Mouse (Mus musculus): Measurements from ENCODE around the gene Mgat4a. TPM values are rescaled to one million over a fixed set of nuclear protein-coding genes. Genes with fewer than 3 reads are reported as not detected.

The Mgat4a gene
- polyA plus RNA-seq, 1 experiment: 24.9 TPM

GRCm38 (mm10) chr1:37481331-37481730 is 59.5 kb downstream of the Mgat4a start:
- Histone ChIP-seq H3K4me1 (ENCODE audit: control insufficient read depth, insufficient read depth, low read length) (peaks cover 21% of the 10 kb centered on the region), H3K4me3 (ENCODE audit: insufficient read depth, low read length) (no peak overlapping the region), H3K27ac (ENCODE audit: insufficient read depth, low read depth, low read length) (no peak overlapping the region)
- no peak for TF ChIP-seq POLR2A (IDR thresholded peaks at IDR 0.05; ENCODE audit: borderline replicate concordance, low read depth, low read length)
- TF ChIP-seq CTCF (IDR thresholded peaks at IDR 0.05; ENCODE audit: low read depth, low read length): no peak

- Histone ChIP-seq H3K4me3 (ENCODE audit: insufficient read depth, low read length) (no peak overlapping the region), H3K27ac (ENCODE audit: insufficient read depth, low read depth, low read length) (no peak overlapping the region), H3K4me1 (ENCODE audit: control insufficient read depth, insufficient read depth, low read length) (peaks cover 23% of the 10 kb centered on the region)
- TF ChIP-seq CTCF (IDR thresholded peaks at IDR 0.05; ENCODE audit: low read depth, low read length): no peak
- TF ChIP-seq POLR2A (IDR thresholded peaks at IDR 0.05; ENCODE audit: borderline replicate concordance, low read depth, low read length): no peak
Observed at GRCm38 (mm10) chr1:37480731-37481130, 60.1 kb downstream of the Mgat4a start.

GRCm38 (mm10) chr1:37479759-37480158 is 61.1 kb downstream of the Mgat4a start:
- no peak overlapping the region for H3K4me3 ChIP-seq (ENCODE audit: insufficient read depth, low read length)
- H3K4me1 ChIP-seq (ENCODE audit: control insufficient read depth, insufficient read depth, low read length): peaks cover 32% of the 10 kb centered on the region
- TF ChIP-seq POLR2A (IDR thresholded peaks at IDR 0.05; ENCODE audit: borderline replicate concordance, low read depth, low read length) (no peak), CTCF (IDR thresholded peaks at IDR 0.05; ENCODE audit: low read depth, low read length) (no peak)
- H3K27ac ChIP-seq (ENCODE audit: insufficient read depth, low read depth, low read length): no peak overlapping the region

GRCm38 (mm10) chr1:37479074-37479473 is 61.7 kb downstream of the Mgat4a start:
- TF ChIP-seq POLR2A (IDR thresholded peaks at IDR 0.05; ENCODE audit: borderline replicate concordance, low read depth, low read length) (no peak), CTCF (IDR thresholded peaks at IDR 0.05; ENCODE audit: low read depth, low read length) (no peak)
- H3K27ac ChIP-seq (ENCODE audit: insufficient read depth, low read depth, low read length): no peak overlapping the region
- peaks cover 35% of the 10 kb centered on the region for H3K4me1 ChIP-seq (ENCODE audit: control insufficient read depth, insufficient read depth, low read length)
- H3K4me3 ChIP-seq (ENCODE audit: insufficient read depth, low read length): no peak overlapping the region

- no peak for TF ChIP-seq POLR2A (IDR thresholded peaks at IDR 0.05; ENCODE audit: borderline replicate concordance, low read depth, low read length)
- no peak for TF ChIP-seq CTCF (IDR thresholded peaks at IDR 0.05; ENCODE audit: low read depth, low read length)
- H3K4me3 ChIP-seq (ENCODE audit: insufficient read depth, low read length): peak overlapping the region; percentile 50
- peaks cover 38% of the 10 kb centered on the region for H3K4me1 ChIP-seq (ENCODE audit: control insufficient read depth, insufficient read depth, low read length)
- peak overlapping the region; percentile 19 for H3K27ac ChIP-seq (ENCODE audit: insufficient read depth, low read depth, low read length)
Observed at GRCm38 (mm10) chr1:37478416-37478815, 62.4 kb downstream of the Mgat4a start.

GRCm38 (mm10) chr1:37477928-37478327 is 62.9 kb downstream of the Mgat4a start:
- peaks cover 43% of the 10 kb centered on the region for H3K4me1 ChIP-seq (ENCODE audit: control insufficient read depth, insufficient read depth, low read length)
- H3K4me3 ChIP-seq (ENCODE audit: insufficient read depth, low read length): peak overlapping the region; percentile 50
- peak overlapping the region; percentile 19 for H3K27ac ChIP-seq (ENCODE audit: insufficient read depth, low read depth, low read length)
- TF ChIP-seq POLR2A (IDR thresholded peaks at IDR 0.05; ENCODE audit: borderline replicate concordance, low read depth, low read length) (no peak), CTCF (IDR thresholded peaks at IDR 0.05; ENCODE audit: low read depth, low read length) (no peak)

GRCm38 (mm10) chr1:37477250-37477649 is 63.6 kb downstream of the Mgat4a start:
- Histone ChIP-seq H3K4me3 (ENCODE audit: insufficient read depth, low read length) (no peak overlapping the region), H3K4me1 (ENCODE audit: control insufficient read depth, insufficient read depth, low read length) (peaks cover 49% of the 10 kb centered on the region), H3K27ac (ENCODE audit: insufficient read depth, low read depth, low read length) (no peak overlapping the region)
- TF ChIP-seq POLR2A (IDR thresholded peaks at IDR 0.05; ENCODE audit: borderline replicate concordance, low read depth, low read length) (no peak), CTCF (IDR thresholded peaks at IDR 0.05; ENCODE audit: low read depth, low read length) (no peak)

GRCm38 (mm10) chr1:37475312-37475711 is 65.5 kb downstream of the Mgat4a start:
- H3K4me3 ChIP-seq (ENCODE audit: insufficient read depth, low read length): no peak overlapping the region
- H3K27ac ChIP-seq (ENCODE audit: insufficient read depth, low read depth, low read length): peak overlapping the region; percentile 69
- H3K4me1 ChIP-seq (ENCODE audit: control insufficient read depth, insufficient read depth, low read length): peaks cover 53% of the 10 kb centered on the region
- no peak for TF ChIP-seq POLR2A (IDR thresholded peaks at IDR 0.05; ENCODE audit: borderline replicate concordance, low read depth, low read length)
- no peak for TF ChIP-seq CTCF (IDR thresholded peaks at IDR 0.05; ENCODE audit: low read depth, low read length)

- Histone ChIP-seq H3K27ac (ENCODE audit: insufficient read depth, low read depth, low read length) (peak overlapping the region; percentile 97), H3K4me1 (ENCODE audit: control insufficient read depth, insufficient read depth, low read length) (peaks cover 53% of the 10 kb centered on the region), H3K4me3 (ENCODE audit: insufficient read depth, low read length) (peak overlapping the region; percentile 53)
- TF ChIP-seq CTCF (IDR thresholded peaks at IDR 0.05; ENCODE audit: low read depth, low read length) (no peak), POLR2A (IDR thresholded peaks at IDR 0.05; ENCODE audit: borderline replicate concordance, low read depth, low read length) (no peak)
Observed at GRCm38 (mm10) chr1:37474634-37475190, 66.1 kb downstream of the Mgat4a start.

GRCm38 (mm10) chr1:37474046-37474445 is 66.8 kb downstream of the Mgat4a start:
- TF ChIP-seq POLR2A (IDR thresholded peaks at IDR 0.05; ENCODE audit: borderline replicate concordance, low read depth, low read length) (no peak), CTCF (IDR thresholded peaks at IDR 0.05; ENCODE audit: low read depth, low read length) (no peak)
- Histone ChIP-seq H3K27ac (ENCODE audit: insufficient read depth, low read depth, low read length) (peak overlapping the region; percentile 97), H3K4me1 (ENCODE audit: control insufficient read depth, insufficient read depth, low read length) (peaks cover 53% of the 10 kb centered on the region), H3K4me3 (ENCODE audit: insufficient read depth, low read length) (peak overlapping the region; percentile 53)

All from bone marrow macrophage, adult 2 months (primary cell).